ENCODE assay signal across 14 mouse cellular contexts in genomic region chr4:149282025-149282738, GRCm38 (mm10). TPM values are rescaled to one million over a fixed set of nuclear protein-coding genes. Genes with fewer than 3 reads are reported as not detected.
DNase-seq lines count a peak whose midpoint lies in the region; ATAC-seq and TF ChIP-seq lines count a peak whose summit lies in the region.
"Had no signal": no experiment of that assay in that cellular context is flagged by ENCODE, and none has a peak within 500 bp of the region (broad histone marks: within the 10 kb centered on the region; RNA-seq: fewer than 3 reads in every experiment).

No protein-coding gene starts in this region.

- H3K27ac ChIP-seq in liver, embryonic 12.5 days: peak overlapping the region; percentile 24
- no peak overlapping the region for H3K27ac ChIP-seq in liver, embryonic 11.5 days (ENCODE audit: low read depth, low read length)
- peak overlapping the region; percentile 42; the same call in 1 of the 2 replicates for H3K27ac ChIP-seq in ES-E14 (ENCODE audit: insufficient read depth, low read depth, low read length, poor library complexity, severe bottlenecking)
- 0 out of 2 replicates have a peak overlapping the region, but pooled peaks have one; percentile 10 for H3K27ac ChIP-seq in liver, embryonic 14.5 days
- peak overlapping the region; percentile 24; the same call in 1 of the 2 replicates for H3K27ac ChIP-seq in stomach, embryonic 16.5 days (ENCODE audit: low read length)
- H3K27ac ChIP-seq: intestine, embryonic 15.5 days; limb, embryonic 10.5 days had no signal

- no peaks in the 10 kb centered on the region for H3K36me3 ChIP-seq in liver, embryonic 12.5 days
- H3K36me3 ChIP-seq in liver, embryonic 11.5 days (ENCODE audit: control insufficient read depth, insufficient read depth, low read length): no peaks in the 10 kb centered on the region
- no peaks in the 10 kb centered on the region for H3K36me3 ChIP-seq in ES-E14 (ENCODE audit: control insufficient read depth, insufficient read depth, low read length, poor library complexity, severe bottlenecking)
- no peaks in the 10 kb centered on the region for H3K36me3 ChIP-seq in liver, embryonic 14.5 days (replicated peaks; ENCODE audit: control insufficient read depth, insufficient read depth, low read depth)
- H3K36me3 ChIP-seq in stomach, embryonic 16.5 days (ENCODE audit: control insufficient read depth, insufficient read depth, low read length): no peaks in the 10 kb centered on the region
- H3K36me3 ChIP-seq: intestine, embryonic 15.5 days had no signal

- ATAC-seq in liver, embryonic 12.5 days: peak; percentile 44; the same call in 1 of the 2 replicates
- no peak; the same call in 1 of the 2 replicates for ATAC-seq in liver, embryonic 11.5 days (replicated peaks; ENCODE audit: low FRiP score)
- peak; percentile 51; the same call in 1 of the 2 replicates for ATAC-seq in liver, embryonic 14.5 days (ENCODE audit: insufficient read depth)
- no peak for ATAC-seq in stomach, embryonic 16.5 days (ENCODE audit: insufficient read depth, low FRiP score)
- ATAC-seq: intestine, embryonic 15.5 days had no signal

- TF ChIP-seq CTCF in liver, embryonic 14.5 days (IDR thresholded peaks at IDR 0.05; ENCODE audit: low read depth): no peak

- no peaks in the 10 kb centered on the region for H3K9me3 ChIP-seq in liver, embryonic 12.5 days (replicated peaks)
- no peaks in the 10 kb centered on the region for H3K9me3 ChIP-seq in liver, embryonic 11.5 days (ENCODE audit: control insufficient read depth, low read length)
- no peaks in the 10 kb centered on the region for H3K9me3 ChIP-seq in ES-E14 (ENCODE audit: control insufficient read depth, insufficient read depth, low read depth, low read length)
- no peaks in the 10 kb centered on the region for H3K9me3 ChIP-seq in liver, embryonic 14.5 days (ENCODE audit: control insufficient read depth, low read length)
- no peaks in the 10 kb centered on the region for H3K9me3 ChIP-seq in stomach, embryonic 16.5 days (replicated peaks; ENCODE audit: control insufficient read depth, low read length)
- H3K9me3 ChIP-seq: intestine, embryonic 15.5 days; limb, embryonic 10.5 days had no signal

- no peak overlapping the region for H3K4me3 ChIP-seq in liver, embryonic 12.5 days
- no peak overlapping the region for H3K4me3 ChIP-seq in liver, embryonic 11.5 days (ENCODE audit: low read depth, low read length)
- H3K4me3 ChIP-seq in ES-E14 (ENCODE audit: insufficient read depth in 1 of 2, low read depth in 1 of 2, low read length in 2 of 2, poor library complexity in 1 of 2, severe bottlenecking in 1 of 2): no peak overlapping the region
- no peak overlapping the region for H3K4me3 ChIP-seq in liver, embryonic 14.5 days (ENCODE audit: insufficient read depth in 1 of 2, low read depth in 2 of 2, low read length in 2 of 2)
- no peak overlapping the region for H3K4me3 ChIP-seq in stomach, embryonic 16.5 days (replicated peaks; ENCODE audit: low read length)
- H3K4me3 ChIP-seq: intestine, embryonic 15.5 days; limb, embryonic 10.5 days had no signal

- peaks cover 18% of the 10 kb centered on the region; the same call in 1 of the 2 replicates for H3K4me1 ChIP-seq in liver, embryonic 12.5 days
- H3K4me1 ChIP-seq in liver, embryonic 11.5 days (replicated peaks; ENCODE audit: control insufficient read depth, insufficient read depth, low read length): 0 out of 2 replicates have a peak, but pooled peaks cover 13% of the 10 kb centered on the region
- H3K4me1 ChIP-seq in ES-E14 (ENCODE audit: control insufficient read depth in 2 of 2, insufficient read depth in 2 of 2, low read length in 2 of 2, poor library complexity in 1 of 2): peaks cover 0 to 9% of the 10 kb centered on the region in 2 experiments; a peak in 1 of 4 replicates
- H3K4me1 ChIP-seq in liver, embryonic 14.5 days (replicated peaks; ENCODE audit: control insufficient read depth in 2 of 2, insufficient read depth in 2 of 2, low read length in 1 of 2): peaks cover 0 to 9% of the 10 kb centered on the region in 2 experiments; a peak in 2 of 4 replicates
- peaks cover 26% of the 10 kb centered on the region for H3K4me1 ChIP-seq in stomach, embryonic 16.5 days (ENCODE audit: control insufficient read depth, insufficient read depth, low read length)
- H3K4me1 ChIP-seq: limb, embryonic 10.5 days had no signal

- in situ Hi-C loops in ES-E14 (cut with MboI; ENCODE audit: low sequenced_read_pairs in 2 of 2, unreplicated experiment in 2 of 2): no loop called here

- no peaks in the 10 kb centered on the region for H3K27me3 ChIP-seq in liver, embryonic 12.5 days (replicated peaks)
- H3K27me3 ChIP-seq in liver, embryonic 11.5 days (replicated peaks; ENCODE audit: control insufficient read depth, insufficient read depth, low read length): no peaks in the 10 kb centered on the region
- no peaks in the 10 kb centered on the region for H3K27me3 ChIP-seq in liver, embryonic 14.5 days (ENCODE audit: control insufficient read depth, insufficient read depth, low read length)
- no peaks in the 10 kb centered on the region for H3K27me3 ChIP-seq in stomach, embryonic 16.5 days (ENCODE audit: control insufficient read depth, insufficient read depth, low read length)
- H3K27me3 ChIP-seq: intestine, embryonic 15.5 days had no signal

- H3K9ac ChIP-seq in liver, embryonic 12.5 days: no peak overlapping the region
- no peak overlapping the region for H3K9ac ChIP-seq in liver, embryonic 11.5 days (ENCODE audit: low read depth, low read length)
- no peak overlapping the region for H3K9ac ChIP-seq in ES-E14 (ENCODE audit: insufficient read depth, low read depth, low read length, poor library complexity, severe bottlenecking)
- no peak overlapping the region for H3K9ac ChIP-seq in liver, embryonic 14.5 days (replicated peaks)
- no peak overlapping the region for H3K9ac ChIP-seq in stomach, embryonic 16.5 days (ENCODE audit: low read length)
- H3K9ac ChIP-seq: intestine, embryonic 15.5 days had no signal

- no peak overlapping the region for H3K4me2 ChIP-seq in liver, embryonic 12.5 days
- H3K4me2 ChIP-seq in liver, embryonic 11.5 days: no peak overlapping the region
- no peak overlapping the region for H3K4me2 ChIP-seq in liver, embryonic 14.5 days (ENCODE audit: low read depth)
- H3K4me2 ChIP-seq in stomach, embryonic 16.5 days (ENCODE audit: low read depth, low read length): no peak overlapping the region
- H3K4me2 ChIP-seq: intestine, embryonic 15.5 days had no signal

- DNase-seq in liver, embryonic 11.5 days (ENCODE audit: low spot score): no peak
- no peak for DNase-seq in ES-E14 (ENCODE audit: low read depth, low spot score)
- DNase-seq in liver, embryonic 14.5 days (ENCODE audit: low read depth in 3 of 3, low spot score in 3 of 3): peak in 2 of 3 experiments; percentile 17 to 20
- no peak for DNase-seq in left cerebral cortex, adult 11 months (ENCODE audit: low spot score)
- no peak for DNase-seq in right cerebral cortex, adult 2 months (ENCODE audit: low spot score in 2 of 2)
- no peak for DNase-seq in heart, postnatal 4 days
- DNase-seq: cerebellum, postnatal 14 days; kidney, postnatal 14 days; spleen, adult 18-20 months; thymus, adult 18-20 months had no signal

- WGBS in liver, embryonic 12.5 days (ENCODE audit: insufficient replicate concordance): 58% methylated on average over 7 of the region's 7 CpGs
- 64% methylated on average over 7 of the region's 7 CpGs for WGBS in liver, embryonic 11.5 days
- 56% methylated on average over 7 of the region's 7 CpGs for WGBS in liver, embryonic 14.5 days (ENCODE audit: insufficient replicate concordance)
- WGBS in stomach, embryonic 16.5 days: 58% methylated on average over 7 of the region's 7 CpGs

- TF ChIP-seq EP300 in liver, embryonic 14.5 days (IDR thresholded peaks at IDR 0.05; ENCODE audit: low read depth): no peak

TF ChIP-seq in ES-E14, 5 proteins besides CTCF, POLR2A, EP300 and RAD21:
- no peak for TF ChIP-seq MAFK (IDR thresholded peaks at IDR 0.05; ENCODE audit: insufficient read depth, low read depth, low read length)
- no peak for TF ChIP-seq HCFC1 (IDR thresholded peaks at IDR 0.05; ENCODE audit: borderline replicate concordance, insufficient read depth, low read length)
- TF ChIP-seq CHD2 (IDR thresholded peaks at IDR 0.05; ENCODE audit: low read depth, low read length): no peak
- TF ChIP-seq ZNF384 (IDR thresholded peaks at IDR 0.05; ENCODE audit: low read depth, low read length): no peak

RNA-seq across cellular contexts. Expression of gene Kif1b, which starts 25.3 kb away (rescaled TPM):
- 9.1 and 9.2 TPM in 2 replicates for polyA plus RNA-seq in liver, embryonic 12.5 days (2016; fragmentation: Nextera tagmentation; extraction: Ambion mirVana)
- 13.9 and 14.8 TPM in 2 replicates for polyA plus RNA-seq in liver, embryonic 11.5 days (2014; fragmentation: Nextera tagmentation; extraction: Ambion mirVana)
- 27.1 and 28.7 TPM in 2 replicates for total RNA-seq in ES-E14 (2012; rRNA removed)
- polyA plus RNA-seq in liver, embryonic 14.5 days (2012; rRNA removed): 3.6 and 4.3 TPM in 2 replicates
- polyA plus RNA-seq in liver, embryonic 14.5 days (2014; fragmentation: Nextera tagmentation; extraction: Ambion mirVana): 4.6 and 4.8 TPM in 2 replicates
- 27.1 and 29.5 TPM in 2 replicates for polyA plus RNA-seq in stomach, embryonic 16.5 days (2015; fragmentation: Nextera tagmentation; extraction: Ambion mirVana)
- 100 to 1,000 TPM; 139 to 143 TPM for total RNA-seq in heart, postnatal 4 days (2021)

Comparison
In these comparisons a context has a peak if more than half of its experiments do, and no peak if none do; other contexts are left out.
1. ATAC-seq: peak in liver, embryonic 12.5 days (single experiment) and liver, embryonic 14.5 days (single experiment); none in liver, embryonic 11.5 days (single experiment) and stomach, embryonic 16.5 days (single experiment).
2. DNase-seq: peak in liver, embryonic 14.5 days (2 of 3); none in liver, embryonic 11.5 days (single experiment), ES-E14 (single experiment), left cerebral cortex, adult 11 months (single experiment), right cerebral cortex, adult 2 months (0 of 2) and heart, postnatal 4 days (single experiment).